Mouse (Mus musculus) CH12F3 (cell line): Measurements from ENCODE around the gene Tpst1.
"Not testable (repeated sequence)": the region's sequence is repeated elsewhere in the genome, so short reads cannot be mapped to it uniquely, and the experiment has no call there.

Source experiments
- in situ Hi-C: fragments of 300-500 bp; cut with MboI; formaldehyde crosslinking; loops from 2 replicates; pipeline ENCODE4 v1.14.3; 2020; ENCODE audit warnings: low sequenced_read_pairs

The Tpst1 gene

GRCm38 (mm10) chr5:130073026-130073425 is at the start of gene Tpst1:
Tpst1 (plus strand) TSS chr5:130073326.
- in situ Hi-C loops: no loop called here

- in situ Hi-C loops: no loop called here
Measured at GRCm38 (mm10) chr5:130023767-130024539, 49.2 kb upstream of the Tpst1 start.

GRCm38 (mm10) chr5:130027134-130027533 is 46.0 kb upstream of the Tpst1 start:
- in situ Hi-C loops: no loop called here

- in situ Hi-C loops: no loop called here
Measured at GRCm38 (mm10) chr5:130027696-130028095, 45.4 kb upstream of the Tpst1 start.

- in situ Hi-C loops: no loop called here
Measured at GRCm38 (mm10) chr5:130029142-130029897, 43.8 kb upstream of the Tpst1 start, which contains the start of the genes Asl and Crcp. Asl (minus strand) TSS chr5:130029247. Crcp (plus strand) TSS chr5:130029290.

- in situ Hi-C loops: no loop called here
Measured at GRCm38 (mm10) chr5:130031410-130032390, 41.4 kb upstream of the Tpst1 start.

GRCm38 (mm10) chr5:130033869-130034268 is 39.3 kb upstream of the Tpst1 start:
- in situ Hi-C loops: no loop called here

- in situ Hi-C loops: not testable (repeated sequence)
Measured at GRCm38 (mm10) chr5:130036300-130036699, 36.8 kb upstream of the Tpst1 start.

- in situ Hi-C loops: no loop called here
Measured at GRCm38 (mm10) chr5:130037752-130038455, 35.2 kb upstream of the Tpst1 start.

GRCm38 (mm10) chr5:130040797-130041196 is 32.3 kb upstream of the Tpst1 start:
- in situ Hi-C loops: no loop called here

GRCm38 (mm10) chr5:130041262-130041661 is 31.9 kb upstream of the Tpst1 start:
- in situ Hi-C loops: no loop called here

- in situ Hi-C loops: no loop called here
Measured at GRCm38 (mm10) chr5:130043741-130044140, 29.4 kb upstream of the Tpst1 start.

GRCm38 (mm10) chr5:130044201-130044695 is 28.9 kb upstream of the Tpst1 start:
- in situ Hi-C loops: no loop called here

- in situ Hi-C loops: no loop called here
Measured at GRCm38 (mm10) chr5:130046100-130046499, 27.0 kb upstream of the Tpst1 start.

GRCm38 (mm10) chr5:130046589-130046988 is 26.5 kb upstream of the Tpst1 start:
- in situ Hi-C loops: no loop called here

GRCm38 (mm10) chr5:130047013-130047412 is 26.1 kb upstream of the Tpst1 start:
- in situ Hi-C loops: no loop called here

- in situ Hi-C loops: no loop called here
Measured at GRCm38 (mm10) chr5:130048786-130049520, 24.2 kb upstream of the Tpst1 start.

- in situ Hi-C loops: no loop called here
Measured at GRCm38 (mm10) chr5:130050416-130050815, 22.7 kb upstream of the Tpst1 start.
